Mouse (Mus musculus) neural tube, embryonic 12.5 days (tissue): Measurements from ENCODE around the gene Gm10447. TPM values are rescaled to one million over a fixed set of nuclear protein-coding genes. Genes with fewer than 3 reads are reported as not detected.

ENCODE experiments used
- ATAC-seq: fragments of 200-750 bp; cut with Nextera tagmentation; 2 replicates; pipeline ENCODE4 v1.8.0; 2017; ENCODE audit warnings: low read depth, mild to moderate bottlenecking, moderate TSS enrichment, moderate library complexity; ENCODE audit not compliant: low FRiP score
- H3K27ac ChIP-seq: fragments of 300-500 bp; sonication (generic); 2 replicates; pipeline ENCODE4 v1.5.1; 2016
- H3K27me3 ChIP-seq: fragments of 300-500 bp; sonication (generic); replicated peaks from 2 replicates; pipeline ENCODE4 v1.6.1; 2016; ENCODE audit warnings: mild to moderate bottlenecking
- H3K36me3 ChIP-seq: fragments of 300-500 bp; sonication (generic); 2 replicates; pipeline ENCODE4 v1.6.1; 2016; ENCODE audit warnings: mild to moderate bottlenecking
- H3K4me1 ChIP-seq: fragments of 300-500 bp; sonication (generic); 2 replicates; pipeline ENCODE4 v1.6.1; 2016
- H3K4me2 ChIP-seq: fragments of 300-500 bp; sonication (generic); replicated peaks from 2 replicates; pipeline ENCODE4 v1.6.1; 2016; ENCODE audit warnings: mild to moderate bottlenecking
- H3K4me3 ChIP-seq: fragments of 300-500 bp; sonication (generic); 2 replicates; pipeline ENCODE4 v1.5.1; 2016
- H3K9ac ChIP-seq: fragments of 300-500 bp; sonication (generic); 2 replicates; pipeline ENCODE4 v1.6.1; 2016; ENCODE audit warnings: mild to moderate bottlenecking
- H3K9me3 ChIP-seq: fragments of 300-500 bp; sonication (generic); 2 replicates; pipeline ENCODE4 v1.6.1; 2016; ENCODE audit warnings: mild to moderate bottlenecking
- WGBS: fragments of 180-500 bp; shearing (Covaris S2); methylation state at CpG from one replicate; pipeline ENCODE4 v1.1.7; 2016; 5-methylcytosine and 5-hydroxymethylcytosine counted together
- polyA plus RNA-seq: library from polyadenylated mRNA; unstranded; fragments of >200 nt; fragmentation: Nextera tagmentation; extraction: Ambion mirVana; gene quantifications from 2 replicates; pipeline ENCODE4 v1.2.1, GENCODE M21; 2016

Gm10447 gene
- polyA plus RNA-seq, 1 experiment from 2014 or later = 0.13 TPM

DNA sequence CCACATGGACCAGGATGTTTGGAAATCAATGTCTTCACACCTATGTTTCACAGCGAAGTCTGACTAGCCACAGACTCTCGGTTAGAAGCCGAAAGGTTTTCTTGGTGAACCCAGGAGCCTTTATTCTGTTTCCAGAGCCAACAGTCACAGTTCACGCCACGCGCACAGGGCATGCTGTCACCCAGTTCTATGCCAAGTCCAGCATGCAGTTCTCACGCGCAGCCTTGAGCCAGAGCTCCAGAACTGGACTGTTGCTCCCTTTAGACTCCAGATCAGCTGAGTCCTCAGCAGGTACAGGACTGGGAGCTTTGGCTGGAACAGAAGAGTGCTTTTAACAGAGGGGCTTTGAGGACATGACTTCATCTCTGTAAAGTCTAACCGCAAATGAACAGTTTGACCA, 4.5 kb downstream of the Gm10447 start:
- no peak for ATAC-seq
- Histone ChIP-seq H3K9ac (no peak overlapping the region), H3K4me2 (no peak overlapping the region), H3K4me1 (peaks cover 7% of the 10 kb centered on the region), H3K36me3 (no peaks in the 10 kb centered on the region), H3K27ac (no peak overlapping the region), H3K27me3 (peaks cover 22% of the 10 kb centered on the region), H3K4me3 (no peak overlapping the region), H3K9me3 (no peaks in the 10 kb centered on the region)
- 97% methylated on average over 9 of the region's 9 CpGs for WGBS

DNA sequence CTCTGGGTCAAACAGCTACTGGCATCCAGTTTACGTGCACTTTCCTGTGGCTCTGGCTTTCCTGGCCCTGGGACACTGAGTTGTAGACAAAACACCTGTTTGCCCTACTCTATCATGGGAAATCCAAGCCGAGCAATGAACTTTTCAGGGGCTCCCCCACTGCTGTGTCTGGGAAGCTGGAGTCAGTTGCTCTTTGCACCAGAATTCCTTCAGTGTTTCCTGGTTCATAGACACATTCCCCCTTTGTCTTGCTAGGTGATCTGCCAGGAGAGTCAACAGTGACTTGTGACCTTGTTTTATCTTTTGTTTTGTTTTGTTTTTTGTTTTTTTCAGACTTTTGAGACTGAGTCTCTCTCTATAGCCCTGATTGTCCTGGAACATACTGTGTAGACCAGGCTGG, 5.5 kb downstream of the Gm10447 start:
- Histone ChIP-seq H3K36me3 (no peaks in the 10 kb centered on the region), H3K4me2 (no peak overlapping the region), H3K9me3 (no peaks in the 10 kb centered on the region), H3K4me1 (no peaks in the 10 kb centered on the region), H3K4me3 (no peak overlapping the region), H3K9ac (no peak overlapping the region), H3K27me3 (peaks cover 13% of the 10 kb centered on the region), H3K27ac (no peak overlapping the region)
- WGBS = 74% methylated on average over 2 of the region's 2 CpGs
- no peak for ATAC-seq

DNA sequence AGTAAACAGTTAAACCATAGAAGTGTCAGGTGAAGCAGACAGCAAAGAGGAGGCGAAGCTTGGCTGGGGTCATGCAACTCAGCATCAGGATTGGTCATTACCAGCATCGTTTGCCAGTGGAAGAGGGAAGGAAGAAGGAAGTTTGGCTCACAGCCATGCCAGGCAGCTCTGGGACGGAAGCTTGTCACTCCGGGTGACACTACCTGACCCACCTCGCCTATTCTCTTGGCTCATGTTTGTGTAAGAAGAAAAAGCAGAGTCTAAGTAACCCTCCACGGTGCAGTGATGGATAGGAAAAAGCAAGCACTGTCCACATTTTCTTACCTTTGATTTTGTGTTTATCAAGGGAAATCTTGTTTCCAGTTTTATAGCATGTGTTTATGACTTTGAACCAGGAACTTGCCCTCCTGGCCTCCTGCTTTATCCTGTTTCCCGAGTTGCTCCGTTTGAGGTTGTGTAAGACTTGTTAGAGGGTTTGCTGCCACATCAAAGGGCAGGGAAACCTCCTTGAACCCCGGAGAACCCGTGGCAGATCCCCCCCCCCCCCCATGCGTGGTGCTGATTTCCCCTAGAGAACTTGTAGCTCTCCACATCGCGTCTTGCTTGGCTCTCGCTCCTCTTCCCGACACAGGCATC, 6.7 kb downstream of the Gm10447 start:
- 0 out of 2 replicates have a peak, but pooled peaks cover 5% of the 10 kb centered on the region for H3K27me3 ChIP-seq
- H3K4me1 ChIP-seq = no peaks in the 10 kb centered on the region
- H3K27ac ChIP-seq = no peak overlapping the region
- no peak overlapping the region for H3K4me2 ChIP-seq
- no peaks in the 10 kb centered on the region for H3K9me3 ChIP-seq
- WGBS = 61% methylated on average over 15 of the region's 15 CpGs
- H3K4me3 ChIP-seq = no peak overlapping the region
- ATAC-seq = no peak
- H3K9ac ChIP-seq = no peak overlapping the region
- H3K36me3 ChIP-seq = no peaks in the 10 kb centered on the region

DNA sequence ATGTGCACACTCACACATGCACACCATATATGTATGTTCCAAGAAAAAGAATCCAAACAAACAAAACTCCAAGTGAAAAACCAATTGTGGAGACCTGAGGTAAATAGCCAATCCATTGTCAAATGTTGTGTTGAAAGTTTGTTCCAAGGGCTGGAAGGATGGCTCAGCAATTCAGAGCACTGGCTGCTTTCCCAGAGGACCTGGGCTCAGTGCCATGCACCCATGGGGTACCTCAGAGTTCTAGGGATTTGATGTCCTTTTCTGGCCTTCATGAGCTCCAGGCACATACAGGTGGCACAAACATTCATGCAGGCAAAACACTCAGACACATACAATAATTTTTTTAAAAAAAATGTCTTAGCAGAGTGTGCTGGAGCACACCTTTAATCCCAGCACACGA, 8.4 kb downstream of the Gm10447 start:
- no peak overlapping the region for H3K4me3 ChIP-seq
- no peaks in the 10 kb centered on the region for H3K9me3 ChIP-seq
- no peak overlapping the region for H3K4me2 ChIP-seq
- no peaks in the 10 kb centered on the region for H3K4me1 ChIP-seq
- no peak overlapping the region for H3K27ac ChIP-seq
- no peak for ATAC-seq
- no peak overlapping the region for H3K9ac ChIP-seq
- 84% methylated on average over 1 of the region's 1 CpGs for WGBS
- no peaks in the 10 kb centered on the region for H3K27me3 ChIP-seq
- no peaks in the 10 kb centered on the region for H3K36me3 ChIP-seq

DNA sequence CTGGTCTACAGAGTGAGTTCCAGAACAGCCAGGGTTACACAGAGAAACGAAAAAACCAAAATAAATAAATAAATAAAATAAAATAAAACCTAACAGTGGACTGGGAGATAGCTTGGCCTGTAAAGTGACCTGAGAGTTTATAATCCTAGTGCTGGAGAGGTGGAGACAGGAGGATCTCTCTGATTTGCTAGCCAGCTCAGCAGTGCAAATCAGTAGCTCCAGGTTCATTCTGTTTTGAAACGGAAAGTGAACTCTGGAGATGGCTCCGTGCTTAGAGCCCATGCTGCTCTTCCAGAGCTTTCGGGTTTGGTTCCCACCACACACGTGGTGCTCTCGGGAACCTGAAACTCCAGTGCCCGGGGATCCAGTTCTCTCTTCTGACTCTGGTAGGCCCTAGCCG, 8.9 kb downstream of the Gm10447 start:
- no peak overlapping the region for H3K4me2 ChIP-seq
- no peak overlapping the region for H3K27ac ChIP-seq
- 86% methylated on average over 8 of the region's 8 CpGs for WGBS
- no peak overlapping the region for H3K4me3 ChIP-seq
- no peak for ATAC-seq
- no peaks in the 10 kb centered on the region for H3K4me1 ChIP-seq
- H3K36me3 ChIP-seq = no peaks in the 10 kb centered on the region
- H3K9ac ChIP-seq = no peak overlapping the region
- no peaks in the 10 kb centered on the region for H3K27me3 ChIP-seq
- no peaks in the 10 kb centered on the region for H3K9me3 ChIP-seq

DNA sequence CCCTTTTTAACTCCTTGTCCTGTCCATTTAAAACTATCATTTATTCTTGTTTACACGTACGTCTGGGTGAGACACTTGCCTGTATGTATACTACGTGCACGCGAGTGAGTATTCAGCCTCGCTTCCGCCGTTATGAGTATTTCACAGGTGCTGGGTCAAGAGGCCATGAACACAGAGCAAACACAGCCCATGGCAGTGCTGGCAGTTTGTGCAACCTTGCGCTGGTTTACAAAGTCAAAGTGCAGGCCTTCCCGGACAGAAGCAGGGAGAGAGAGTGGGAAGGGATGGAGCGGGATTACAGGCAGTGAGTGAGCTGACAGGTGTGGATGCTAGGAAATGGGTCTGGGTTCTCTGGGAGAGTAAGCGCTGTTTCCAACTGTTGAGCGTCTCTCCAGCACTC, 10.7 kb downstream of the Gm10447 start:
- WGBS = 91% methylated on average over 13 of the region's 13 CpGs
- Histone ChIP-seq H3K4me3 (no peak overlapping the region), H3K9ac (no peak overlapping the region), H3K9me3 (no peaks in the 10 kb centered on the region), H3K27ac (no peak overlapping the region), H3K4me2 (no peak overlapping the region), H3K27me3 (no peaks in the 10 kb centered on the region), H3K36me3 (no peaks in the 10 kb centered on the region), H3K4me1 (no peaks in the 10 kb centered on the region)
- no peak for ATAC-seq

DNA sequence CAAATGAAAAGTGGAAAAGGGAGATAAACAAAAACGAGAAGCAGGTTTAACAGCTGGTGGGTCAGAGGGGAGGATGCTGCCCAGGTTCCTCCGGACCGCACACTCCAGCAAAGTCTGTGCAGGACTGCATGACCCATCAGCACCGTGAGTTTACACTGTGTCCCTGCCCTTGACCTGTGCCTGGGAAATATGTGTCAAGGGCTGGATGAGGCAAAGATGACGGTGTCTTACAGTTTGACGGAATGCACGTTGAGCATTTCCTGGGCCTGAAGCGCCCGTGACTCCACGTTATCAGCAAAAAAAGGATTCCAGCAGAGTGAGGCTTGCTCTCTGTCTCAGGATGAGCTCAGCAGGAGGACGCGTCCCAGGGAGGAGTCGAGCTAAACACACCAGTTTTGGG, 11.3 kb downstream of the Gm10447 start:
- no peak overlapping the region for H3K27ac ChIP-seq
- H3K9ac ChIP-seq = no peak overlapping the region
- no peaks in the 10 kb centered on the region for H3K4me1 ChIP-seq

DNA sequence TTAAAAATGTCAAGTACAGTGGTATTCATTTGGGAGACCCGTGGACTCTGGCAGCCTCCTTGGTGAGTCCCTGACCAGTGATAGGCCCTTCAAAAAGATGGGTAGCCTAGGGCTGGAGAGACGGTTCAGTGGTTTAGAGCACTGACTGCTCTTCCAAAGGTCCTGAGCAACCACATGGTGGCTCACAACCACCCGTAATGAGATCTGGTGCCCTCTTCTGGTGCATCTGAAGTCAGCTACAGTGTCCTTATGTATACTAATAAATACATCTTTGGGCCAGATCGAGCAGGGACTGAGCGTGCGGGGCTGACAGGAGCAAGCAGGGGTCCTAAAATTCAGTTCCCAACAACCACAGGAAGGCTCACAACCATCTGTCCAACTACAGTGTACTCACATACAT, 13.0 kb downstream of the Gm10447 start:
- Histone ChIP-seq H3K36me3 (no peaks in the 10 kb centered on the region), H3K4me1 (no peaks in the 10 kb centered on the region), H3K9me3 (no peaks in the 10 kb centered on the region), H3K4me3 (no peak overlapping the region), H3K9ac (no peak overlapping the region), H3K4me2 (no peak overlapping the region), H3K27ac (no peak overlapping the region), H3K27me3 (no peaks in the 10 kb centered on the region)
- 43% methylated on average over 6 of the region's 6 CpGs for WGBS
- no peak for ATAC-seq

More for the DNA sequence above, 11.3 kb downstream of the Gm10447 start:
- ATAC-seq = no peak
- no peak overlapping the region for H3K4me2 ChIP-seq
- H3K27me3 ChIP-seq = no peaks in the 10 kb centered on the region
- 71% methylated on average over 13 of the region's 13 CpGs for WGBS
- H3K9me3 ChIP-seq = no peaks in the 10 kb centered on the region
- H3K36me3 ChIP-seq = no peaks in the 10 kb centered on the region
- no peak overlapping the region for H3K4me3 ChIP-seq

DNA sequence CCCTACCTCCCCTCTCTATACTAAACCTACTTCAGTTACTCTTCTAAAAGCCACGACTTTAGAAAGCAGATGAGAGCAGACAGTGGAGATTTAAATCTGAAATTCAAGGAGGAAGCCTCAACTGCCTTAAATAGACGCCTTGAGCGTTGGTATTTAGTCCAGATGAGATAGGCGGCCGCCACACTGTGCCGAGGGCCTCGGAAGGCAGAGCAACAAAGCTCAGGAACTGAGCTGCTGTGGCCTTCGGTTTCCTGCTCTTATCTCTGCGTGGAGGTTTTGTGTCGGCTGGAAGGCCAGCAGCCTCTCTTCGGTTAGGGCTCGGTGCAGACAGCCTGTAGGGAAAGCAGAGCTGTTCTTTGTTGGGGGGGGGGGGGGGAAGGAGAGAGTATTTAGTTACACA, 15.0 kb downstream of the Gm10447 start:
- Histone ChIP-seq H3K9me3 (no peaks in the 10 kb centered on the region), H3K4me1 (no peaks in the 10 kb centered on the region), H3K27me3 (no peaks in the 10 kb centered on the region), H3K4me2 (no peak overlapping the region), H3K27ac (no peak overlapping the region), H3K9ac (no peak overlapping the region), H3K4me3 (no peak overlapping the region), H3K36me3 (no peaks in the 10 kb centered on the region)
- no peak for ATAC-seq
- 56% methylated on average over 12 of the region's 12 CpGs for WGBS

DNA sequence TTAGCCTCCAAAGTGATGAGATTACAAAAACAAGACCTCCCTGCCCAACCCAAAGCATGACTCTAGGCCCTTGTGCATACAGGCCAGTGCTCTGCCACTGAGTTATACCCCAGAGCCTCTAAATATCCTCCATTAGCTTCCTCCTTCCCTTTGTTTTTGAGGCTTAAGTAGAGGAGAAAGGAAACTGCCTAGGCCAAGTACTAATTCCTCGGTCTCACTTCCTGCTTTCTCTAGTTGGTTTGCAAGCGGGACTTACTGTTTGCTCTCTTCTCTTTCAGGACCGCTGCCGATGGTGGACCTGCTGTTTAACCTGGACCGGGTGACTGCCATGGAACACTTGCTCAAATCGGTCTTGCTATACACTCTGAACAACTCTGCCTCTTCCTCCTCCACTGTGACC, 20.6 kb downstream of the Gm10447 start:
- Histone ChIP-seq H3K4me3 (no peak overlapping the region), H3K9ac (no peak overlapping the region), H3K4me1 (no peaks in the 10 kb centered on the region; the same call in 1 of the 2 replicates), H3K4me2 (no peak overlapping the region), H3K27ac (no peak overlapping the region), H3K36me3 (no peaks in the 10 kb centered on the region), H3K9me3 (no peaks in the 10 kb centered on the region), H3K27me3 (no peaks in the 10 kb centered on the region)
- 92% methylated on average over 6 of the region's 6 CpGs for WGBS
- ATAC-seq = no peak

DNA sequence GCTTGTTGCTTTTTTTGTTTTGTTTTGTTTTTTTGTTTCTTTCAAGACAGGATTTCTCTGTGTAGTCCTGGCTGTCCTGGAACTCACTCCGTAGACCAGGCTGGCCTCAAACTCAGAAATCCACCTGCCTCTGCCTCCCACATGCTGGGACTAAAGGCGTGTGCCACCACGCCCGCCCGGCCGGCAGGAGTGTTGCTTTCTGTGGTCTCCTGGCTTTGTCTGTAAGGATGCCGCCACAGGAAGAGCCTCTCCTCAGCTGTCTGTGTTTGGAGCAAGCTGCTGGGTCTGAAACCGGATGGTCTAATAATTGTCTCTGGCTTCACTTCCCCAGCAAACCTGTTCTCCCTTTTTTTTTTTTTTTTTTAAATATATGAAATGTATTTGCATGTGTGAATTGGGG, 21.4 kb downstream of the Gm10447 start:
- Histone ChIP-seq H3K27me3 (no peaks in the 10 kb centered on the region), H3K9ac (no peak overlapping the region), H3K36me3 (no peaks in the 10 kb centered on the region), H3K4me1 (no peaks in the 10 kb centered on the region; the same call in 1 of the 2 replicates), H3K27ac (no peak overlapping the region), H3K4me3 (no peak overlapping the region), H3K9me3 (no peaks in the 10 kb centered on the region), H3K4me2 (no peak overlapping the region)
- 85% methylated on average over 8 of the region's 8 CpGs for WGBS
- ATAC-seq = no peak

DNA sequence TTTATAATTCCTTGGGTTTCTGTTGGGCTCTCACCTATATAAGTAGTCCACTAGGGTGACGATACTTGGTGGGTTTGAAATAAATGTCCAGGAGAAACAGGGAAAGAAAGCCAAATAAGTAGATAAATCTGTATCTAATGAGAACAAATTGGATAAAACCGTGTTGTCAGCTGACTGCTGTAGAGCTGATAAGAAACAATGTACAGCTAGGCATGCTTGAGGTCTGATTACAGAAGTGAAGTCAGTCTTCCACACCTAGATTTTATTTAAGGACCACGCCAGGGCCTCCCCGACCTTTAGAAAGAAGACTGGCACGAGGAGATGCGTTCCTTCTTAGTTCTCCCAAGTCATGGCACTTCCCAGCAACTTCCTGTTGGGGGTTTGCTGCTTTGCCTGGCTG, 23.9 kb downstream of the Gm10447 start:
- 74% methylated on average over 6 of the region's 6 CpGs for WGBS
- Histone ChIP-seq H3K27ac (no peak overlapping the region), H3K9ac (no peak overlapping the region), H3K4me2 (no peak overlapping the region), H3K4me3 (no peak overlapping the region), H3K9me3 (no peaks in the 10 kb centered on the region), H3K27me3 (no peaks in the 10 kb centered on the region), H3K4me1 (peaks cover 8% of the 10 kb centered on the region), H3K36me3 (peaks cover 10% of the 10 kb centered on the region)
- ATAC-seq = no peak

DNA sequence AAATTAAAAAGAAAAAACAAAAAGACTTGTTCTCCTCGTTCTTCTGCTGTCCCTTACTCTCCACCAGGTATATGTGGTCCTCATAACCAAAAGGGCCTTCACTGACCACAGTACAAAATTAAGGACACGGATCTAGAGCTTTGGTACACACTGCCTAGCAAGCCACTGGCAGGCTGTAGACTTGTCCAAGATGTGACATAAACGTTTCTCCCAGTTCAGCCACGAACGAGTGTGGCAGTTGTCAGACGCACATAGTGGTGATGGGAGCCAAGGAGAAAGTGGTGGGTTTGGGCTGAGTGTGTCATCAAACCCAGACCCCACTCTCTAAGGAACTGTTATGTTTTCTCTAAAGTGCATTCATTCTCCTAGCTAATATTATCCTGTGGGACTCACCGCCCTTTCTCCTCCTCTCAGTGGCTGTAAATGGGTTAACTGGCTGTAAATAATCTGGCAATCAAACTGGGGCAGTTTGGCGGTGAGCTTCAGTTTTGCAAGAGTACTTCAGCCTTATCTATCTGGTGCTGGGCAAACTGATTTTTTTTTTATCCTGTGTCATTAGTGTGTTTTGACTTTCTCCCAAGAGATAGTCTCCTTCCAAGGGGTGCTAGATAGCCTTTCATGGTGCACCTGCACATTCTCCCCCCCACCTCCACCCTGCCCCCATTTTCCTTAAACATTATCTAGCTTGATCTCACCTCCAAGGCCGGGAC, 25.4 kb downstream of the Gm10447 start:
- peak overlapping the region; percentile 32; the same call in 1 of the 2 replicates for H3K27ac ChIP-seq
- no peak; the same call in 1 of the 2 replicates for ATAC-seq

More for the DNA sequence above, 25.4 kb downstream of the Gm10447 start:
- Histone ChIP-seq H3K4me1 (peaks cover 8% of the 10 kb centered on the region), H3K27me3 (no peaks in the 10 kb centered on the region), H3K9ac (0 out of 2 replicates have a peak overlapping the region, but pooled peaks have one; percentile 40), H3K9me3 (no peaks in the 10 kb centered on the region), H3K36me3 (peaks cover 15% of the 10 kb centered on the region), H3K4me2 (peak overlapping the region; percentile 81), H3K4me3 (peak overlapping the region; percentile 92)
- WGBS = 13% methylated on average over 9 of the region's 9 CpGs
